ENCODE assay signal across 18 mouse cellular contexts in the genomic region with DNA sequence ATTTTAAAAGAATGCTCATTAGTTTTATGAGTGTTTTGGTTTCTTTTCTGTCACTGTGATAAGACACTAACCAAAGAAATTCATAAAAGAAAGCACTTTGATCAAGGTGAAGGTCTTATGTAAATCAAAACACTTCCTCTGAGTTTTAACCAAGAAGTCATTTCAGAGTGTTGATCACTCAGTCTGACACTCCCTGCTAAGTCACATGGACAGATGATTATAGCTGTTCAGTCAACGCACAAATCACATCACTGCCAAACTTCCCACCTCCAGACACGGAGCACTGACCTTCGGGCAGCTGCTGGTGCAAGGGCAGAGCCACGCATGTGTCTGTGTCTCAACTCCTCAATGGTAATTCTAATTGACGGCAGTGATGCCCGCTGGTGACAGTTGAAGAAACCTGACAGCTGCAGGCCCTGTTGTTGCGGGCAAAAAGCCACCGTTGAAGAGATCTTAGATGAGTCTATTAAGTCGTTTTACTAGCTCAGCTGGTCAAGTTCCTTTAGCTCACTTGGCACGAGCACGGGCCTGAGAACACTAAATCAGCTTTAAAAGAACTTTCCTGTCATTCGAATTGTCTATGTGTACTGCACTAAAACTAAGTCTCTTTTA.
A peak's percentile ranks its signal among the peaks of the same experiment; 100 is the strongest.
DNase-seq lines count a peak whose midpoint lies in the region; ATAC-seq and TF ChIP-seq lines count a peak whose summit lies in the region.
"Had no signal": no experiment of that assay in that cellular context is flagged by ENCODE, and none has a peak within 500 bp of the region (broad histone marks: within the 10 kb centered on the region; RNA-seq: fewer than 3 reads in every experiment).

No protein-coding gene starts in this region.

- no peaks in the 10 kb centered on the region for H3K9me3 ChIP-seq in forebrain, embryonic 14.5 days (replicated peaks; ENCODE audit: control insufficient read depth, low read length)
- no peaks in the 10 kb centered on the region for H3K9me3 ChIP-seq in forebrain, embryonic 12.5 days
- H3K9me3 ChIP-seq in midbrain, embryonic 14.5 days (ENCODE audit: control insufficient read depth, low read length), result no peaks in the 10 kb centered on the region
- H3K9me3 ChIP-seq in midbrain, embryonic 10.5 days (replicated peaks), result no peaks in the 10 kb centered on the region
- H3K9me3 ChIP-seq in neural tube, embryonic 14.5 days (ENCODE audit: control insufficient read depth, low read length), result no peaks in the 10 kb centered on the region
- H3K9me3 ChIP-seq: embryonic facial prominence, embryonic 12.5 days; forebrain, embryonic 13.5 days; heart, embryonic 10.5 days; hindbrain, embryonic 12.5 days had no signal

- ATAC-seq in forebrain, embryonic 14.5 days, result no peak
- ATAC-seq in forebrain, embryonic 12.5 days (ENCODE audit: low FRiP score), result no peak
- ATAC-seq in midbrain, embryonic 14.5 days (ENCODE audit: low FRiP score, low TSS enrichment), result no peak
- peak; percentile 73; the same call in 1 of the 2 replicates for ATAC-seq in neural tube, embryonic 14.5 days (ENCODE audit: low read depth)
- ATAC-seq: forebrain, embryonic 13.5 days had no signal

- no peaks in the 10 kb centered on the region for H3K4me1 ChIP-seq in forebrain, embryonic 14.5 days (ENCODE audit: control insufficient read depth, insufficient read depth, low read length)
- no peaks in the 10 kb centered on the region for H3K4me1 ChIP-seq in forebrain, embryonic 12.5 days
- H3K4me1 ChIP-seq in midbrain, embryonic 14.5 days (ENCODE audit: control insufficient read depth, insufficient read depth, low read length), result no peaks in the 10 kb centered on the region
- no peaks in the 10 kb centered on the region for H3K4me1 ChIP-seq in midbrain, embryonic 10.5 days
- no peaks in the 10 kb centered on the region for H3K4me1 ChIP-seq in neural tube, embryonic 14.5 days (ENCODE audit: control insufficient read depth, insufficient read depth, low read length)
- H3K4me1 ChIP-seq: embryonic facial prominence, embryonic 12.5 days; forebrain, embryonic 13.5 days; heart, embryonic 10.5 days; hindbrain, embryonic 12.5 days had no signal

- WGBS in forebrain, embryonic 14.5 days, result 81% methylated on average over 12 of the region's 12 CpGs
- WGBS in forebrain, embryonic 12.5 days, result 82% methylated on average over 12 of the region's 12 CpGs
- whole genome bisulfite sequencing in midbrain, embryonic 14.5 days, result 57% methylated on average over 12 of the region's 12 CpGs
- 83% methylated on average over 12 of the region's 12 CpGs for WGBS in midbrain, embryonic 10.5 days
- WGBS in neural tube, embryonic 14.5 days, result 44% methylated on average over 12 of the region's 12 CpGs

- H3K9ac ChIP-seq in forebrain, embryonic 14.5 days (ENCODE audit: low read length), result no peak overlapping the region
- H3K9ac ChIP-seq in forebrain, embryonic 12.5 days, result no peak overlapping the region
- no peak overlapping the region for H3K9ac ChIP-seq in midbrain, embryonic 14.5 days (replicated peaks; ENCODE audit: low read length)
- H3K9ac ChIP-seq in neural tube, embryonic 14.5 days (replicated peaks; ENCODE audit: low read depth, low read length), result no peak overlapping the region
- H3K9ac ChIP-seq: embryonic facial prominence, embryonic 12.5 days; forebrain, embryonic 13.5 days; hindbrain, embryonic 12.5 days; liver, embryonic 14.5 days had no signal

- no peak for TF ChIP-seq CTCF in gastrocnemius, adult 2 months (IDR thresholded peaks at IDR 0.05)

- H3K4me3 ChIP-seq in forebrain, embryonic 14.5 days (ENCODE audit: low read depth, low read length), result no peak overlapping the region
- H3K4me3 ChIP-seq in forebrain, embryonic 12.5 days (replicated peaks), result no peak overlapping the region
- no peak overlapping the region for H3K4me3 ChIP-seq in midbrain, embryonic 14.5 days (replicated peaks; ENCODE audit: low read depth, low read length)
- H3K4me3 ChIP-seq in midbrain, embryonic 10.5 days, result no peak overlapping the region
- no peak overlapping the region for H3K4me3 ChIP-seq in gastrocnemius, adult 2 months
- no peak overlapping the region for H3K4me3 ChIP-seq in neural tube, embryonic 14.5 days (ENCODE audit: low read depth, low read length)
- H3K4me3 ChIP-seq: embryonic facial prominence, embryonic 12.5 days; forebrain, embryonic 13.5 days; heart, embryonic 10.5 days; hindbrain, embryonic 12.5 days had no signal

- H3K27ac ChIP-seq in forebrain, embryonic 14.5 days (ENCODE audit: low read depth, low read length), result no peak overlapping the region
- H3K27ac ChIP-seq in forebrain, embryonic 12.5 days, result no peak overlapping the region
- H3K27ac ChIP-seq in midbrain, embryonic 14.5 days (replicated peaks; ENCODE audit: low read depth, low read length), result no peak overlapping the region
- H3K27ac ChIP-seq in midbrain, embryonic 10.5 days (replicated peaks), result no peak overlapping the region
- H3K27ac ChIP-seq in gastrocnemius, adult 2 months, result no peak overlapping the region
- H3K27ac ChIP-seq in neural tube, embryonic 14.5 days (ENCODE audit: low read depth, low read length), result no peak overlapping the region
- H3K27ac ChIP-seq: embryonic facial prominence, embryonic 12.5 days; forebrain, embryonic 13.5 days; heart, embryonic 10.5 days; hindbrain, embryonic 12.5 days; liver, embryonic 14.5 days had no signal

- DNase-seq in forebrain, embryonic 14.5 days (ENCODE audit: low spot score), result peak; percentile 4
- peak; percentile 2 for DNase-seq in midbrain, embryonic 14.5 days
- DNase-seq in midbrain, embryonic 10.5 days (ENCODE audit: low spot score), result no peak
- DNase-seq in gastrocnemius, adult 2 months, result peak; percentile 52
- no peak for DNase-seq in left cerebral cortex, postnatal 36 days (ENCODE audit: low spot score in 2 of 2)
- no peak for DNase-seq in B cell, adult 2 months
- DNase-seq: cerebellum, adult 18-20 months; kidney, postnatal 14 days; layer of hippocampus, postnatal 36 days; lung, postnatal 4 days; right cerebral cortex, postnatal 4 days had no signal

- no peaks in the 10 kb centered on the region for H3K36me3 ChIP-seq in forebrain, embryonic 14.5 days (ENCODE audit: control insufficient read depth, insufficient read depth, low read length)
- no peaks in the 10 kb centered on the region for H3K36me3 ChIP-seq in forebrain, embryonic 12.5 days (replicated peaks)
- H3K36me3 ChIP-seq in midbrain, embryonic 14.5 days (ENCODE audit: control insufficient read depth, insufficient read depth, low read length), result no peaks in the 10 kb centered on the region
- H3K36me3 ChIP-seq in midbrain, embryonic 10.5 days, result no peaks in the 10 kb centered on the region
- H3K36me3 ChIP-seq in neural tube, embryonic 14.5 days (ENCODE audit: control insufficient read depth, insufficient read depth, low read length), result no peaks in the 10 kb centered on the region
- H3K36me3 ChIP-seq: embryonic facial prominence, embryonic 12.5 days; heart, embryonic 10.5 days; hindbrain, embryonic 12.5 days had no signal

- intact Hi-C loops in gastrocnemius, adult 2 months (cut with DNase I), result no loop called here
- intact Hi-C loops in left cerebral cortex, postnatal 36 days (cut with DNase I), result no loop called here

- H3K27me3 ChIP-seq in forebrain, embryonic 14.5 days (replicated peaks; ENCODE audit: control insufficient read depth, insufficient read depth, low read length), result no peaks in the 10 kb centered on the region
- no peaks in the 10 kb centered on the region for H3K27me3 ChIP-seq in forebrain, embryonic 12.5 days
- H3K27me3 ChIP-seq in midbrain, embryonic 14.5 days (ENCODE audit: control insufficient read depth, insufficient read depth, low read length), result no peaks in the 10 kb centered on the region
- no peaks in the 10 kb centered on the region for H3K27me3 ChIP-seq in midbrain, embryonic 10.5 days (ENCODE audit: low read depth, poor library complexity, severe bottlenecking)
- H3K27me3 ChIP-seq in neural tube, embryonic 14.5 days (ENCODE audit: control insufficient read depth, insufficient read depth, low read length), result no peaks in the 10 kb centered on the region
- H3K27me3 ChIP-seq: embryonic facial prominence, embryonic 12.5 days; forebrain, embryonic 13.5 days; hindbrain, embryonic 12.5 days had no signal

- no peak overlapping the region for H3K4me2 ChIP-seq in forebrain, embryonic 14.5 days (ENCODE audit: low read length)
- no peak overlapping the region for H3K4me2 ChIP-seq in forebrain, embryonic 12.5 days
- H3K4me2 ChIP-seq in midbrain, embryonic 14.5 days (ENCODE audit: low read length), result no peak overlapping the region
- no peak overlapping the region for H3K4me2 ChIP-seq in neural tube, embryonic 14.5 days (ENCODE audit: low read depth, low read length)
- H3K4me2 ChIP-seq: embryonic facial prominence, embryonic 12.5 days; forebrain, embryonic 13.5 days; hindbrain, embryonic 12.5 days had no signal

Comparison
In these comparisons a context has a peak if more than half of its experiments do, and no peak if none do; other contexts are left out.
1. DNase-seq: peak in forebrain, embryonic 14.5 days (single experiment), midbrain, embryonic 14.5 days (single experiment) and gastrocnemius, adult 2 months (single experiment); none in midbrain, embryonic 10.5 days (single experiment), left cerebral cortex, postnatal 36 days (0 of 2) and B cell, adult 2 months (0 of 2).